Mouse (Mus musculus) central nervous system, embryonic 14 days (tissue): ENCODE data around the gene Cox19. TPM values are rescaled to one million over a fixed set of nuclear protein-coding genes. Genes with fewer than 3 reads are reported as not detected.

Experiments used
- polyA plus RNA-seq: library from polyadenylated mRNA; depleted of rRNA; stranded (reverse); fragments of >200 nt; gene quantifications from 2 replicates; pipeline ENCODE4 v1.2.3, GENCODE M21; 2012; rRNA removed

The Cox19 gene
- polyA plus RNA-seq: 113 and 118 TPM in 2 replicates

DNA sequence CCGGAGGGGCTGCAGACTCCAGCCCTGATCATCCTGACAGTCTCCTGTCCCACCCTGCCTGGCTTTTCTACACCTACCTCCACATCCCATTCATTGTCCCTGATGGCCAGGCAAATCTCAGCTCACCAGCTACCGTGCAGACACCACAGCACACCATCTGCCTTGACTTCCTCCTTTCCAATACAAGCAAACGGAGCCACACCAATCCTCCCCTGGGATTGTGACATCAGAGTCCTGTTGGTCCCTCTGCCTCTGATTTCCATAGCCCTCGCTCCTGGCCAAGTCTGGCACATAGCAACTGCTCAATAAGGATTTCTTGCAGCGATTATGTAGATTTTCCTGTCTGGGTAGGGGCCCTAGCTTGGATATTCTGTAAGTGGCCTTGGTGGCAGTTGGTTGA is at the start of gene Cox19:
TSS of gene Cox19 (minus strand) at position 285 of the 400 bp plus-strand sequence.

DNA sequence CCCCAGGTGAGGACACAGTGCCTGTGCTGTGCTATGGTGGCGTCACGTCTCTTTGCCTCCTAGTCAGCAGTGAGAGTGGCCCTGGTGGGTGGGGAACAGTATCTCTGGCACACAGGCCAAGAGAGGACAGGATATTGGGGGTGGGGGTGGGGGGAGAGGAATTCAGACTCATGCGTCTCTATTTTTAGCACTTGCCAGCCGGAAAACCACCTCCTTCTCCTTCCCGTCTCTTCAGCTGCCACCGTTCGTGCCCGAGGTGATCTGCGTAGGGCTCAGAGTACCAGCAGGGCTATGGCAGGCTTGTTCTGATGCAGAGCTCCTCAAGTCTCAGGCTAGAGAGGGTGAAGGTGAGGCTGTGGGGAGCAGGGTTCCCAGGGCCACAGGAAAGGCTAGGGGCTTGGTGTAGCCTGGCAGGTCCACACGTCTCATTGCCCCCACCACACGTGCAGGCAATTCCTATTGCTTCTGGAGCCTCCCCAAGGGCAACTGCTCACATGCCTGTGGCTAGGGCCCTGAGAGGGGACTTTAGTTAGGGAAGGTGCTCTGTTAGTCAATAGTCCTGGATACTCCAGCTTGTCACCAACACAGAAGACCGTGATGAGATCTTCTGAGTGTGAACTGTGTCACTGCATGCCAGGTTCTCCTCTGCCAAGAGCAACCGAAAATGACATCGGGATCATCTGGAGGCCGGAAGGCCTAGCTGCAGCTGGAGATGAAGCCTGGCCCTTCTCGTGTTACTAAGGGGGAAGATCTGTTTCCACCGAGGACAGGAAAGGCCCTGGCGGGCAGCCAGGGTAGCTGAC is 26.5 kb upstream of the Cox19 start, which contains the start of gene Gpr146:
TSS of gene Gpr146 (plus strand) at position 230 of the 803 bp plus-strand sequence.

DNA sequence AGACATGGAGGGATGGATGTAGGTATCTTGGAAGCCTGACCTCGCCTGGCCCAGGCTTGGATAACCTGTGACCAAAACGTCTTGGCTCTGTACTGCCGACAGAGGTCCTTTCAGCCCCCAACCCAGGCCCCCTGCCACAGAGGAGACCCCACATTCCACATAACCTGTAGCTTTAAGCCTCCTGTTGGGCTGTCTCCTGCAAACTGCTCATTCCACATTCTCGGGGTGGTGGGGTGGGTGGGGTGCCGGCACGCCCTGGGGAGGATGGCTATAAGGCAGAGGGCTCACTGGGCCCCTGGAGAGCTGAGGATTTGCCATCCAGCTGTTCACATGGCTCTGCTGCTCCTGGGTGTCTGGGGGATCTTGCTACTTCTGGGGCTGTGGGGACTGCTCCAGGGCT is 1.1 kb upstream of the Cox19 start, which contains the start of gene Cyp2w1:
TSS of gene Cyp2w1 (plus strand) at position 301 of the 400 bp plus-strand sequence.

DNA sequence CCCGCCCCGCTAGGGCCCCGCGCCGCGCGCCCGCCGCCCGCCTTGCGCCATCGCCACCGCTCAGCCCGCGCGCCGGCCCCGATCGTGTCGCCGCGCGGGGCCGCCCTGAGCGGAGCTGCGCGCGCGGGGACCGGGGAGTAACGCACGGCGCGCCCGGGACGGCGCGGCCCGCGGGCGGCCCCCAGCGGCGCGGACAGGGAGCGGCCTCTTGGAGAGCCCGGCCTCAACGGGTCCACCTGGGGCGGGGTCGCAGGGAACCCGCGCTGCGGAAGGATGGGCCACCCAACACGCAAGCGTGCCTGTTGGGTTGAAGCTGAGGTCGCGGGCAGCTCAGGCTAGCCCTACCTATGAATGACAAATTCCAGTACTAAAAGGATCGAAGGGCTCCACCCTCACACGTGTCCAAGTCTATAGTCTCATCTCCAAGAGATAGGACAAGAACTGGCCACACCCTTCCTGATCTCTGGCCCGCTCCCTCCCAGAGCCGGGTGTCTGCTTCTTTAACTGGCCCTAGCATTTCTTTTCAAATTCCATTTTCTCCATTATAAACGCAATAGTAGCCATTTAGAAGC is 25.7 kb downstream of the Cox19 start, which contains the start of gene Adap1:
TSS of gene Adap1 (minus strand) at position 228 of the 572 bp plus-strand sequence.

Other genes starting within 250 kb of the Cox19 start
- 150 and 156 TPM in 2 replicates for gene Prkar1b, start 201.4 kb downstream of the Cox19 start, polyA plus RNA-seq
- gene Dnaaf5, start 201.2 kb downstream of the Cox19 start, polyA plus RNA-seq: 11.2 and 11.5 TPM in 2 replicates
- 71.3 and 75.2 TPM in 2 replicates for gene Sun1, start 150.8 kb downstream of the Cox19 start, polyA plus RNA-seq
- 108 and 115 TPM in 2 replicates for gene Get4, start 99.1 kb downstream of the Cox19 start, polyA plus RNA-seq
- gene Adap1, start 25.8 kb downstream of the Cox19 start, polyA plus RNA-seq: 34.0 and 40.2 TPM in 2 replicates
- gene Cyp2w1, start 1.2 kb upstream of the Cox19 start, polyA plus RNA-seq: 0.09 and 1.9 TPM in 2 replicates
- 1.3 and 1.6 TPM in 2 replicates for gene Gpr146, start 26.3 kb upstream of the Cox19 start, polyA plus RNA-seq
- 0.41 and 1.7 TPM in 2 replicates for gene C130050O18Rik, start 53.9 kb upstream of the Cox19 start, polyA plus RNA-seq
- 5.0 and 5.1 TPM in 2 replicates for gene Gper1, start 71.7 kb upstream of the Cox19 start, polyA plus RNA-seq
- 12.7 and 15.8 TPM in 2 replicates for gene 3110082I17Rik, start 109.1 kb upstream of the Cox19 start, polyA plus RNA-seq
- gene Zfand2a, start 133.1 kb upstream of the Cox19 start, polyA plus RNA-seq: 19.8 and 22.1 TPM in 2 replicates
- gene Uncx, start 192.1 kb upstream of the Cox19 start, polyA plus RNA-seq: 21.5 and 29.7 TPM in 2 replicates